Comparison of ENCODE assay signal across 9 mouse cellular contexts in the genomic region with DNA sequence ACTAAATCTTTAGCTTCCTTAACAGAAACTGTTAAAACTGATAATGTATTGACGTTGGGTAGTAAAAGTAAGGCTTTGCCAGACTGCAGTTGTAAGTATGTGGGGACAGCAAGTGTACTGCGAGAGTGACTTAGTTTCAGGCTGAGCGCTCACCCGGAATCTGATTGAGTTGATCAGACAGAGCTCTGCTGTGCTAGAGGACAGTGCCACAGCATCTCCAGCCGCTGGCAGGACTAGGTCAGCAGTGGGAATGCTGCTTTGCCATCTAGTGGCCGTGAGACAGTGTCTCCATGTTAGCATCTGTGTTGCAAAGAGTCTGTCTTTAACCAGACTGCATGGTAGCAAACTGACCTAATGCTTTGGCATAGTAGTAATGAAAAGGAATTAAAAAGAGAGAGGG.
DNase-seq lines count a peak whose midpoint lies in the region; ATAC-seq and TF ChIP-seq lines count a peak whose summit lies in the region.
"Had no signal": no experiment of that assay in that cellular context is flagged by ENCODE, and none has a peak within 500 bp of the region (broad histone marks: within the 10 kb centered on the region; RNA-seq: fewer than 3 reads in every experiment).

No protein-coding gene starts in this region.

- no peak overlapping the region for H3K9ac ChIP-seq in kidney, embryonic 16.5 days (replicated peaks; ENCODE audit: low read length)
- no peak overlapping the region for H3K9ac ChIP-seq in midbrain, embryonic 11.5 days (ENCODE audit: low read length)
- H3K9ac ChIP-seq: liver, embryonic 13.5 days had no signal

- TF ChIP-seq CTCF in bone marrow, adult 2 months (IDR thresholded peaks at IDR 0.05; ENCODE audit: control insufficient read depth, insufficient read depth, low read length): peak; percentile 30; the same call in 1 of the 2 replicates
- peak; percentile 79 for TF ChIP-seq CTCF in embryonic fibroblast, embryonic 13.5 days (IDR thresholded peaks at IDR 0.05; ENCODE audit: borderline replicate concordance, insufficient read depth, low read length)

- H3K27me3 ChIP-seq in kidney, embryonic 16.5 days (ENCODE audit: insufficient read depth, low read length): no peaks in the 10 kb centered on the region
- H3K27me3 ChIP-seq in midbrain, embryonic 11.5 days (ENCODE audit: control insufficient read depth, insufficient read depth, low read length): no peaks in the 10 kb centered on the region
- H3K27me3 ChIP-seq: liver, embryonic 13.5 days had no signal

- no peak for TF ChIP-seq POLR2A in bone marrow, adult 2 months (IDR thresholded peaks at IDR 0.05; ENCODE audit: borderline replicate concordance, control insufficient read depth, low read depth, low read length)
- no peak for TF ChIP-seq POLR2A in embryonic fibroblast, embryonic 13.5 days (IDR thresholded peaks at IDR 0.05; ENCODE audit: low read depth, low read length)

- peak; percentile 31 for DNase-seq in right cerebral cortex, adult 18-20 months
- DNase-seq in right cerebral cortex, postnatal 36 days (ENCODE audit: low spot score in 2 of 2): no peak
- DNase-seq in midbrain, embryonic 11.5 days (ENCODE audit: low spot score, missing footprints): peak; percentile 85
- DNase-seq in urinary bladder, postnatal 10 days (ENCODE audit: low spot score): no peak
- DNase-seq: liver, embryonic 13.5 days had no signal

- H3K36me3 ChIP-seq in kidney, embryonic 16.5 days (ENCODE audit: insufficient read depth, low read length): 0 out of 2 replicates have a peak, but pooled peaks cover 6% of the 10 kb centered on the region
- no peaks in the 10 kb centered on the region for H3K36me3 ChIP-seq in midbrain, embryonic 11.5 days (ENCODE audit: control insufficient read depth, insufficient read depth, low read length)

- 64% methylated on average over 6 of the region's 6 CpGs for WGBS in bone marrow, adult 2 months
- 30% methylated on average over 6 of the region's 6 CpGs for WGBS in kidney, embryonic 16.5 days
- 25% methylated on average over 6 of the region's 6 CpGs for WGBS in midbrain, embryonic 11.5 days

- no peak overlapping the region for H3K4me2 ChIP-seq in kidney, embryonic 16.5 days (replicated peaks; ENCODE audit: low read depth, low read length)
- H3K4me2 ChIP-seq in midbrain, embryonic 11.5 days: no peak overlapping the region
- H3K4me2 ChIP-seq: liver, embryonic 13.5 days had no signal

- H3K27ac ChIP-seq in bone marrow, adult 2 months (ENCODE audit: control insufficient read depth, insufficient read depth, low read depth, low read length, poor library complexity): no peak overlapping the region
- H3K27ac ChIP-seq in embryonic fibroblast, embryonic 13.5 days (ENCODE audit: insufficient read depth, low read length): no peak overlapping the region
- no peak overlapping the region for H3K27ac ChIP-seq in kidney, embryonic 16.5 days (ENCODE audit: low read length)
- H3K27ac ChIP-seq in midbrain, embryonic 11.5 days (ENCODE audit: low read depth, low read length): no peak overlapping the region
- H3K27ac ChIP-seq: liver, embryonic 13.5 days had no signal

- H3K4me3 ChIP-seq in bone marrow, adult 2 months (replicated peaks; ENCODE audit: control insufficient read depth, low read depth, low read length): no peak overlapping the region
- H3K4me3 ChIP-seq in embryonic fibroblast, embryonic 13.5 days (ENCODE audit: insufficient read depth, low read length): no peak overlapping the region
- H3K4me3 ChIP-seq in kidney, embryonic 16.5 days (ENCODE audit: low read length): no peak overlapping the region
- no peak overlapping the region for H3K4me3 ChIP-seq in midbrain, embryonic 11.5 days (ENCODE audit: low read depth, low read length)
- H3K4me3 ChIP-seq: erythroblast, embryonic 14.5 days; liver, embryonic 13.5 days had no signal

- ATAC-seq in kidney, embryonic 16.5 days (ENCODE audit: low FRiP score, low TSS enrichment): peak; percentile 90
- peak; percentile 91 for ATAC-seq in midbrain, embryonic 11.5 days (ENCODE audit: low FRiP score)

- no peaks in the 10 kb centered on the region for H3K4me1 ChIP-seq in bone marrow, adult 2 months (ENCODE audit: control insufficient read depth, insufficient read depth, low read length)
- H3K4me1 ChIP-seq in embryonic fibroblast, embryonic 13.5 days (ENCODE audit: control insufficient read depth, insufficient read depth, low read length): no peaks in the 10 kb centered on the region
- H3K4me1 ChIP-seq in kidney, embryonic 16.5 days (ENCODE audit: insufficient read depth, low read length): no peaks in the 10 kb centered on the region
- no peaks in the 10 kb centered on the region for H3K4me1 ChIP-seq in midbrain, embryonic 11.5 days (ENCODE audit: control insufficient read depth, insufficient read depth, low read length)
- H3K4me1 ChIP-seq: liver, embryonic 13.5 days had no signal

- H3K9me3 ChIP-seq in kidney, embryonic 16.5 days (ENCODE audit: low read length): no peaks in the 10 kb centered on the region
- no peaks in the 10 kb centered on the region for H3K9me3 ChIP-seq in midbrain, embryonic 11.5 days (ENCODE audit: control insufficient read depth, low read length)
- H3K9me3 ChIP-seq: liver, embryonic 13.5 days had no signal

Comparison
In these comparisons a context has a peak if more than half of its experiments do, and no peak if none do; other contexts are left out.
1. DNase-seq: peak in right cerebral cortex, adult 18-20 months (single experiment) and midbrain, embryonic 11.5 days (single experiment); none in right cerebral cortex, postnatal 36 days (0 of 2) and urinary bladder, postnatal 10 days (single experiment).